Mouse (Mus musculus) olfactory bulb, adult 2 months (tissue): ENCODE data around the gene Hist2h2ac.

Experiments used
- CTCF ChIP-seq: fragments of 200-500 bp; IDR thresholded peaks from 2 replicates; pipeline ENCODE4 v1.5.1; 2012; ENCODE audit warnings: low read depth, mild to moderate bottlenecking, low read length, moderate library complexity; ENCODE audit not compliant: insufficient read depth
- POLR2A ChIP-seq: fragments of 200-500 bp; IDR thresholded peaks from 2 replicates; pipeline ENCODE4 v1.6.1; 2012; ENCODE audit warnings: mild to moderate bottlenecking, low read depth, low read length, moderate library complexity; ENCODE audit not compliant: insufficient read depth

DNA sequence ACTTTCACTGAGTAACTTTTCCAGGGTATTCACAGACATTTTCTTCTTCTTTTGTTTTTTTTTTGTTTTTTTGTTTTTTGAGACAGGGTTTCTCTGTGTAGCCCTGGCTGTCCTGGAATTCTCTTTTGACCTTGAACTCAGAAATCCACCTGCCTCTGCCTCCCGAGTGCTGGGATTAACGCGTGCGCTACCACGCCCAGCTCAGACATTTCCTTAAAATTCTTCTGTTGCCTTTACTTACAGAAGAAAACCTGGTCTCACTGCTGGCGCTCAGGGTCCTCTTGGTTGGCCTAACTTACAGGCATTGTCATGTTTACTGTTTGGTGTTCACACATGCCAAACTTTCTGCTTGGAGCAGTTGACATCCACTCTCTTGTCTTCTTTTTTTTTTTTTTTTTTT lies 45.4 kb downstream of the Hist2h2ac start:
- TF ChIP-seq CTCF (no peak), POLR2A (no peak)
